Mouse (Mus musculus): ENCODE data around the gene Rbm28. TPM values are rescaled to one million over a fixed set of nuclear protein-coding genes. Genes with fewer than 3 reads are reported as not detected.

Rbm28 gene
- polyA plus RNA-seq, 1 experiment from 2014 or later: 51.6 TPM

DNA sequence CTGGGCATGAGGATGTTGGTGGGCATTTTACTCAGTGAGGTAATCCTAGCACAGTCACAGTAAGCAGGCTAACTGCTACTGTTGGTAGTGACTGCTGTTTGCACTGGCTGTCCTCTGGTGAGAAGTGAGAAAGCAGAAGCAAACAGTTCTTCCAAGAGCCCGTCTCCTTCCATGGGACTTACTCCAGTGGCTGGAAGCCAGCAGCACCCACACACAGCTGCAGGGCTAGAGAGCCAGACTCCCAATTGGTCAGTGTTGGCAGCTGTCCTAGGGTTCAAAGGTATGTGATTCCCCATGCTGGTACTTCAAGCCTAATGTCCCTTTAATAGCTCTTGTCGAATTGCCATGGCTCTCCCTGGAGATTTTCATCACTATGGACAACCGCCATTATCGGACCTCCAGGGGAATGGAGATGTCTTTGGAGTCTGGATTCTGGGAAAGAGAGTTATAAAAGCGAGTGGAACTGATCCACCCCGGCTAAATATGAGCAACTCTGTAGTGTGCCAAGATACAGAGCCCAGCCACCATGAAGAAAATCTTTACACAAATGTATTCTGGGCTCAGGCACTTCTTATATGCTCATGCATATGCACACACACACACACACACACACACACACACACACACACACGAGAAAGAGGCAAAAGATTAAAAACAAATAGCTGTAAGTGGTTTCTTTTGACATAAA, 47.2 kb downstream of the Rbm28 start:
- no peak for DNase-seq (ENCODE audit: low spot score)
- Histone ChIP-seq H3K36me3 (no peaks in the 10 kb centered on the region), H3K27me3 (ENCODE audit: low read depth, poor library complexity, severe bottlenecking) (no peaks in the 10 kb centered on the region), H3K9me3 (replicated peaks) (no peaks in the 10 kb centered on the region), H3K27ac (replicated peaks) (no peak overlapping the region), H3K4me3 (no peak overlapping the region), H3K4me1 (peaks cover 5% of the 10 kb centered on the region; the same call in 1 of the 2 replicates)
- WGBS: 79% methylated on average over 7 of the region's 7 CpGs

DNA sequence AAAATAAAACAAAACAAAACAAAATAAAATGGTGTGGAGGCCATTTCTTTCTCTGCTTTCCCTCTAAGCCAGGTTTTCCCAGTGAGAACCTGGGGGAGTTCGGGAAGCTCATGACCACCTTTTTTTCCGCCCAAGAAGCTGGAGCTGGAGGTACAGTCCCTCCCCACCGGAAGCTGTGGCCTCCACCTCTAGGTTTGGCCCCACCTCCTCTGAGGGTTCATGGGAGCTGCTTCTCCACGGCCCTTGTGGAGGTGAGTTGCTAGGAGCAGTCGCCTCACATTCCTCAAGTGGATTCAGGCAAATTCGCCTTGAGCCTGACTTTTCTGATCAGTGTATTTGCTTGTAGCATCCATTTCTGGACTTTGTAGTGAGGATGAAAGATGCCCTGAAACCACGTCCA, 49.0 kb downstream of the Rbm28 start:
- DNase-seq (ENCODE audit: low spot score): no peak
- H3K27me3 ChIP-seq (ENCODE audit: low read depth, poor library complexity, severe bottlenecking): no peaks in the 10 kb centered on the region
- H3K9me3 ChIP-seq (replicated peaks): peaks cover 17% of the 10 kb centered on the region
- no peak overlapping the region for H3K27ac ChIP-seq (replicated peaks)
- no peaks in the 10 kb centered on the region for H3K36me3 ChIP-seq
- no peak overlapping the region for H3K4me3 ChIP-seq
- 77% methylated on average over 7 of the region's 7 CpGs for WGBS
- peaks cover 5% of the 10 kb centered on the region; the same call in 1 of the 2 replicates for H3K4me1 ChIP-seq

DNA sequence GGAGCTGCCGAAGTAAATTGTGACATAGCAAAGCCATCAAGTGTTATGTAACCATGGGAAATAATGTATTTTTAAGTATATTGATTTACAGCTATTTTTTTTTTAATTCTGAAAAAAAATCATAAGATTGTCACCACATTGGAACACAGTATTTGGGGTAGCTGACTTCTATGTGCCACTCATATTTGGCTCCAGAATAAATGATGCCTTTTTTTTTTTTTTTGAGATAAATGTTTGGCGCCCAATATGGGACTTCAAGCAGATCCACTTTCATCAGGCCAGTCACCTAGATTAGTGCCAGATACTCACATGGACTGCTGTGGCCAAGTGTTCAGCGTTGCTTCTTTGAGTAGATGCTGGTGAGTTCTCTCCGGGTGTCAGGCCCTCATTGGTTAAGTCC, 53.3 kb downstream of the Rbm28 start:
- H3K27me3 ChIP-seq (ENCODE audit: low read depth, poor library complexity, severe bottlenecking): no peaks in the 10 kb centered on the region
- no peaks in the 10 kb centered on the region for H3K36me3 ChIP-seq
- WGBS: 89% methylated on average over 4 of the region's 4 CpGs
- no peak overlapping the region for H3K27ac ChIP-seq (replicated peaks)
- H3K9me3 ChIP-seq (replicated peaks): peaks cover 17% of the 10 kb centered on the region
- H3K4me1 ChIP-seq: no peaks in the 10 kb centered on the region
- H3K4me3 ChIP-seq: no peak overlapping the region
- DNase-seq (ENCODE audit: low spot score): no peak

DNA sequence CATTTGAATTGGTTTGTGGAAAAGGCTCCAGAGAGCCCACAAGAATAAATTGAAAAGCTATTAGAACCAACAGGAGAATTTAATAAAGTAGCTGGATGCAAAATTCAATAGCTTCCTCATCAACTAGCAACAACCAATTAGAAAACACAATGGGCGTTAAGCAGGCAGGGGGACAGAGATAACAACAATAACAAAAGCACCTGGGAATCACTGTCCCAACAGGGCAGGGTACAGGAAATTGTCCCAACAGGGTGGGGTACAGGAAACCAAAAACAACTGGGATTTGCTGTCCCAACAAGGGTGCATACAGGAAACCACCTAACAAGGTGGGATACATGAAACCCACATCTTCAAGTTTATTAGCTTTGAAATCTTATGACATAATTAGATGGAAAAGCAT, 56.4 kb downstream of the Rbm28 start:
- no peaks in the 10 kb centered on the region for H3K4me1 ChIP-seq
- no peak overlapping the region for H3K4me3 ChIP-seq
- 83% methylated on average over 1 of the region's 1 CpGs for WGBS
- no peaks in the 10 kb centered on the region for H3K27me3 ChIP-seq (ENCODE audit: low read depth, poor library complexity, severe bottlenecking)
- H3K27ac ChIP-seq (replicated peaks): no peak overlapping the region
- H3K9me3 ChIP-seq (replicated peaks): peaks cover 17% of the 10 kb centered on the region
- H3K36me3 ChIP-seq: no peaks in the 10 kb centered on the region
- DNase-seq (ENCODE audit: low spot score): no peak

DNA sequence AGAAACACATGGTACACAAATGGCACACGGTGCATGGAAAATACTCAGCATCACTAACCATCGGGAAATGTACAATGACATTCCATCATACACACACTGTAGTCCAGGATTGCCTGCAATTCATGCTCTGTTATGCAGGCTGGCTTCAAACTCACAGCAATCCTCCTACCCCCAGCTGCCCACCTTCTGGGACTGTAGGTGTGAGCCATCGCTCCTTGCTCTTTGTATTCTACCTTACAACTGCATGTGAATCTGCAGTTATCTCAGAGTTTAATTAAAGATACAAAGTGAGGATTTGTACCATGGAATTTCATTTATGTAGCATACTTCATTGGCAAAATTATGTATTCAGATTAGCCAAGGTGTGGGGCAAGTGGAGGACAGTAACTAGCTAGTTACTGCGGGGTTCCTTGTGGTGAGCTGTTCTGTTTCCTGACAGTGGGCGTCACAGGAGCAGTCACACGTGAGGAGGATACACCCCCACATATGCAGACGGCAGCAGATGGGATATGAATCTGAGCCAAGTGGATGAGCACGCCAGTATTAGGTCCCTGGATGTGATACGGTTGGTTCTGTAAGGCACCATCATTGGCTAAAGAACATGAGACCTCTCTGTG, 63.5 kb downstream of the Rbm28 start:
- no peak for DNase-seq (ENCODE audit: low spot score)
- no peaks in the 10 kb centered on the region for H3K9me3 ChIP-seq (replicated peaks)
- WGBS: 93% methylated on average over 9 of the region's 9 CpGs
- no peak overlapping the region for H3K27ac ChIP-seq (replicated peaks)
- H3K4me3 ChIP-seq: no peak overlapping the region
- no peaks in the 10 kb centered on the region for H3K36me3 ChIP-seq
- no peaks in the 10 kb centered on the region for H3K27me3 ChIP-seq (ENCODE audit: low read depth, poor library complexity, severe bottlenecking)
- peaks cover 20% of the 10 kb centered on the region for H3K4me1 ChIP-seq

DNA sequence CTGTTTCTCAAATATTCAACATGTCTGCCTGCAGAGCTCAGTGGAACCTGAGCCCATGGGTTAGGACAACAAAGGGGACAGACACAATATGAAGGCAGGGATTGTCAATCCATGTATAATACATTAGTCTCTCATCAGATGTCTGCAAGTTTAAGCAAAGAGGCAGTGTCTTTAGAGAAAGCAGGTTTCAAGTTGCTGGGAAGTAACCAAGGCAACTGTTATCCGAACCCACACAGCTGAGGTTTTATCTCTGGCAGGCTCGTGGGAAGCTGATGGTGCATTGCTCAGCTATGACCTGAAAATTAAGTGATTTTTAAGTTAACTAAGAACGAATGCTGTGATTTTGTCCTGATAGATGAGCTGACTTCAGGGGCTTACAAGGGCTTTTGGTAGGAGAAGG, 64.4 kb downstream of the Rbm28 start:
- H3K9me3 ChIP-seq (replicated peaks): no peaks in the 10 kb centered on the region
- no peaks in the 10 kb centered on the region for H3K27me3 ChIP-seq (ENCODE audit: low read depth, poor library complexity, severe bottlenecking)
- WGBS: 38% methylated on average over 3 of the region's 3 CpGs
- peak overlapping the region; percentile 69 for H3K27ac ChIP-seq (replicated peaks)
- H3K4me1 ChIP-seq: peaks cover 20% of the 10 kb centered on the region
- H3K36me3 ChIP-seq: no peaks in the 10 kb centered on the region
- H3K4me3 ChIP-seq: no peak overlapping the region
- DNase-seq (ENCODE audit: low spot score): peak; percentile 33

DNA sequence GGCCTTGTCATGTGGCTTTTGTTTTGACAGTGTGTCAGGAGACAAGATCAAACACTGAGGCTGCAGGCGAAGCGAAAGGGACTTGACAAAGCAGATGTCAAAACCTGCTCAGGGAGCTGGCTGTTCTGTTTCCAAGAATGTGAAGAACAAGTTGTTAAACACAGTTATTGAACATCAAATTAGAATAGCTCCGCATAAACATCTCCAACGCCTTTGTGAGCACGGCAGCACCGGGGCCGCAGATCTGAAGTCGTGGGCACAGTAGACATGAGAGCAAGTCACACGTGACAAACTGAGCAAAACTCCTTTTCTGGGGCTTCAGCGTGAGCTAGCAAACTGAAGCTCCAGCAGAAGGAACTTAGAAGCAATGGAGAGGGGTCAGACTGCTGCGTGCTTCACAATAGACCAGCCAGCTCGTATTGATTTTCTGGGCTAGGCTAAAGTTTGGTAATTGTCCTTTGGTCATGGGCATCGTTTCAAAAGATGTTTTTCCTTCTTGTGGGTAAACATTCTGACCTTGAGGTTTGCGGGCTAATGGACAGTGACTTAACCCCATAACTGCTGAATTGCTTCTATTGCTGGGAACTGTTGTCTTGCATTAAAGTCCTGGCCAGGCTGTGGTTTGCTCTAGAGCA, 65.2 kb downstream of the Rbm28 start:
- 69% methylated on average over 14 of the region's 14 CpGs for WGBS
- Histone ChIP-seq H3K27ac (replicated peaks) (peak overlapping the region; percentile 69; the same call in 1 of the 2 replicates), H3K27me3 (ENCODE audit: low read depth, poor library complexity, severe bottlenecking) (no peaks in the 10 kb centered on the region), H3K9me3 (replicated peaks) (no peaks in the 10 kb centered on the region), H3K36me3 (no peaks in the 10 kb centered on the region), H3K4me1 (peaks cover 20% of the 10 kb centered on the region), H3K4me3 (no peak overlapping the region)
- no peak for DNase-seq (ENCODE audit: low spot score)

DNA sequence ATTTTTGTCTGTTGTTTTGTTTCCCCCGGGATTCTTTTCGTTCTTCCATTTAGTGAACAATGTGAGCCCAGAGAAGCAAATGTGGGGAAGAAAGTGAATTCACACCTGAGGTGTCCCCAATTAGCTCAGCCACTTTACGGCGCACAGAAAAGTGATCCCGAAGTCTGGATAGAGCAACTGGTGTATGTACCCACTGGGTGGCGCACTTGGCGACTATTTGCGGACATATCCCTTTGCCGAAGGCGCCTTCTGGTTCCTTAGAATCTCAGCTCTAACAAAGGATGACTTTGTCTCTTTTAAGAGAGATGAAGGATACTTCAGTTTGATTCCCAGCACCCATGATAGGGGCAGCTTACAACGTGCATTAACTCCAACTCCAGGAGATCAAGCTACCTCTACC, 71.9 kb downstream of the Rbm28 start:
- 54% methylated on average over 11 of the region's 11 CpGs for WGBS
- peaks cover 14% of the 10 kb centered on the region for H3K9me3 ChIP-seq (replicated peaks)
- no peak for DNase-seq (ENCODE audit: low spot score)
- no peaks in the 10 kb centered on the region for H3K4me1 ChIP-seq
- H3K36me3 ChIP-seq: no peaks in the 10 kb centered on the region
- H3K4me3 ChIP-seq: no peak overlapping the region
- H3K27me3 ChIP-seq (ENCODE audit: low read depth, poor library complexity, severe bottlenecking): no peaks in the 10 kb centered on the region
- H3K27ac ChIP-seq (replicated peaks): no peak overlapping the region

DNA sequence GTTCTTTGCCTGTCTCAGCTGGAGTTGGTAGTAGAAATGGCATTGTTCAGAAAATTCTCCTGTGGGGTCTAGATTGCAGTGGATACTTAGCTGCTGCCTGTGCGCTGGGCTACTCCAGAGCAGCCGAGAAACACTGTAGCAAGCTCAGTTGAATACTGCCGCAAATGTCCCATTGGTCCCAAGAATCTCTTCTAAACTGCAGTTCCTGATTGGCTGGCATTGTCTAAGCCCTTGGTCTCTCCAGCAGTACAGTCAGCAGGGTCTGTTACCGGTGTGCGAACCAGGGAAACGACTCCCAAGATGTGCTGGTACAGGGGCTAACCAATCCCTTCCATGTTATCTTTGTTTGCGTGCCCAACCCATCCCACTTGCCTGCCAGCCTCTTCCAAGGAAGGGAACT, 72.6 kb downstream of the Rbm28 start:
- WGBS: 84% methylated on average over 7 of the region's 7 CpGs

DNA sequence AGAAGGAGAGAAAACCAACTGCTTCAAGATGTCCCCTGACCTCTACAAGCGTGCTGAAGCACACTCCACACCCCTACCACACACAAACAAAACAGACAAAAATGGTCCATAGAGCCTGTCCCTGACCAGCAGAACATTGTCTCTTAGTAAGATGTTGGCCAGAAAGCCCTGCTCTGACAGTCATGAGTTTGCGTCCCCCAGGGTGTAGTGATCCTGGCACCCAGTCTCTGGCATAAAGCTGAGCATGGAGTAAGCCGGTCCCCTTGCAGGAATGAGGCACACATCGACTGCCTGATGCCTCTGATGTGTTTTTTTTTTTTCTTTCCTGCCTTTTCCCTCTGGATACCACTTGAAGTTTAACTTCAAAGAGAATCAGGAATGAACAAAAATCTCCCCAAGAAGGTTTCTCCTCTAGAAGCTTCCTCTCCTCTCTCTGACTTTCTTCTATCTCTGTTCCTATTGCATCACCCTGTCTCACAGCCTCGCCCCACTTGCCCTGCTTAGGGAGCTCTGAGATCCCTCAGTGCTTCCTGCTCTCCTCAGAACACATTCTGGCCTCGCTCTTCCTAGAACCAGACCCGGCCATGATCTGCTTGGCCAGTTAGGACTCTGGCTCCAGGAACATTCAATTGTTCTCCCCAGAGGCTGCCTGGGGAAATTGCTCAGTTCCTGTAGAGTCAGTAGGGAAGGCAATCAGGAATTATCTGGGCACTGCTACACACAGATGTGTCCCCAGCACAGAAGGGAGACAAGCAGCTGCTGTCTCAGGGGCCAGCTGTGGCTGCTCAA, 76.7 kb downstream of the Rbm28 start:
- no peaks in the 10 kb centered on the region for H3K36me3 ChIP-seq
- H3K4me1 ChIP-seq: peaks cover 5% of the 10 kb centered on the region; the same call in 1 of the 2 replicates
- H3K4me3 ChIP-seq: no peak overlapping the region
- no peaks in the 10 kb centered on the region for H3K27me3 ChIP-seq (ENCODE audit: low read depth, poor library complexity, severe bottlenecking)
- H3K27ac ChIP-seq (replicated peaks): no peak overlapping the region
- DNase-seq (ENCODE audit: low spot score): no peak
- peaks cover 10% of the 10 kb centered on the region for H3K9me3 ChIP-seq (replicated peaks)
- WGBS: 77% methylated on average over 7 of the region's 7 CpGs

More for the DNA sequence above, 72.6 kb downstream of the Rbm28 start:
- peaks cover 14% of the 10 kb centered on the region for H3K9me3 ChIP-seq (replicated peaks)
- no peak overlapping the region for H3K27ac ChIP-seq (replicated peaks)
- no peaks in the 10 kb centered on the region for H3K27me3 ChIP-seq (ENCODE audit: low read depth, poor library complexity, severe bottlenecking)
- DNase-seq (ENCODE audit: low spot score): no peak
- H3K36me3 ChIP-seq: no peaks in the 10 kb centered on the region
- no peaks in the 10 kb centered on the region for H3K4me1 ChIP-seq
- H3K4me3 ChIP-seq: no peak overlapping the region

DNA sequence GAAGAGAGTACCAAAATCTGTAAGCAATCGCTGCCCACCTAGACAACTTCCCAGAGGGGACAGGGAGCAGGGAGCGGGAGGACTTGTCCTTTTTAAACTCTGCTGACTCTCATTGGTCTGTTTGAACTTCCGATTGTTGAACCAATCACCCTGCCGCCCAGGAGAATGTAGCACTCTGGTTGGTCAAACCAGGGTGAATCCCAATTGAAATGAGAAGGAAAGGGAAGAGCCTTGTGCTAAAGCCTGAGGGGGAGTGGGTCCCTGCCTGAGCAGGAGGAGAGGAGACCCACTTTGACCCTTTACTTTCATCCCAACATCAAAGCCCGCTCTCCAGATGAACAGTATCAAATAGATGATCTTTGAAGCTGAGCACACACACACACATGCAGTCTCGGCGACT, 80.4 kb downstream of the Rbm28 start:
- H3K4me3 ChIP-seq: no peak overlapping the region
- H3K36me3 ChIP-seq: no peaks in the 10 kb centered on the region
- H3K9me3 ChIP-seq (replicated peaks): no peaks in the 10 kb centered on the region
- H3K27me3 ChIP-seq (ENCODE audit: low read depth, poor library complexity, severe bottlenecking): no peaks in the 10 kb centered on the region
- WGBS: 68% methylated on average over 7 of the region's 7 CpGs
- no peak for DNase-seq (ENCODE audit: low spot score)
- H3K4me1 ChIP-seq: peaks cover 9% of the 10 kb centered on the region
- H3K27ac ChIP-seq (replicated peaks): no peak overlapping the region

DNA sequence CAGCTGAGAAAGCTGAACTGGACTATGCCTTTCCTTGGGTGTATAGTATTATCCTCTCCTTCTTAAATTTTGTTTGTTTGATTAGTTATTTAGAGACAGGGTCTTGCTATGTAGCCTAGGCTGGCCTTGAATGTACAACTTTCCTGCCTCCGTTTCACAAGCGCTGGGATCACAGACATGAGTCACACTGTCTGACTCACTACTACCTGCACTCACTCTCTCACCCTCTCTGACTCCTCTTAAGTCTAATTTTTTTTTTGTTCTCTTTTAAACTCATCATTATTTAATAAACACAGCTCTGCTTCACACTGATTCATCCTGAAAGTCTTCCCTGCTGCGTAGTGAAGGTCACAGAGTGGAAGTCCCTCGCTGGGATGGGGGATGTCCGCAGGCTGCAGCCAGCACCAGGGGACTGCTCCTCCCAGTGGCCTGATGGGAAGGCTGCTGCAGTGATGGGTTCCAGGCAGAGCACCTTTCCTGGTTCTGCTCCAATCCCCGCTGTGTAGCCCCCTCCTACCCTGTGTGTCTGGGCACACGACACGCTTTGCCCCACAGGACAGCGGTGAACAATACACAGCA, 81.9 kb downstream of the Rbm28 start:
- DNase-seq (ENCODE audit: low spot score): no peak
- Histone ChIP-seq H3K36me3 (no peaks in the 10 kb centered on the region), H3K27me3 (ENCODE audit: low read depth, poor library complexity, severe bottlenecking) (no peaks in the 10 kb centered on the region), H3K9me3 (replicated peaks) (no peaks in the 10 kb centered on the region), H3K27ac (replicated peaks) (no peak overlapping the region), H3K4me1 (peaks cover 12% of the 10 kb centered on the region), H3K4me3 (no peak overlapping the region)
- 53% methylated on average over 9 of the region's 9 CpGs for WGBS
